Mouse (Mus musculus): ENCODE measurements at regions not wholly inside any gene's neighbourhood (a gene's known extent, or its start where the extent isn't known, plus 50 kb on each side); places are given as distances from the start of the nearest gene placed in this dataset.

GRCm38 (mm10) chr12:16140511-16141110 lies 323.9 kb upstream of the Trib2 start:
- no peak for DNase-seq (ENCODE audit: low spot score in 2 of 2)

GRCm38 (mm10) chr12:16139152-16139551 lies 322.4 kb upstream of the Trib2 start:
- no peak for DNase-seq (ENCODE audit: low spot score in 2 of 2)

- peak in 1 of 2 experiments; percentile 22 for DNase-seq (ENCODE audit: low spot score in 2 of 2)
These were observed 321.1 kb upstream of the Trib2 start for GRCm38 (mm10) chr12:16137801-16138200.

- peak in 1 of 2 experiments; percentile 42 for DNase-seq (ENCODE audit: low spot score in 2 of 2)
These were observed 319.5 kb upstream of the Trib2 start for GRCm38 (mm10) chr12:16136214-16136671.

- peak in 1 of 2 experiments; percentile 32 for DNase-seq (ENCODE audit: low spot score in 2 of 2)
These were observed 319.0 kb upstream of the Trib2 start for GRCm38 (mm10) chr12:16135602-16136213.

GRCm38 (mm10) chr12:16134446-16134845 lies 317.7 kb upstream of the Trib2 start:
- DNase-seq (ENCODE audit: low spot score in 2 of 2), result peak in 1 of 2 experiments; percentile 23

GRCm38 (mm10) chr12:16133253-16133652 lies 316.5 kb upstream of the Trib2 start:
- peak; percentile 7 to 78 for DNase-seq (ENCODE audit: low spot score in 2 of 2)

GRCm38 (mm10) chr12:16131740-16132077 lies 315.0 kb upstream of the Trib2 start:
- no peak for DNase-seq (ENCODE audit: low spot score in 2 of 2)

- DNase-seq (ENCODE audit: low spot score in 2 of 2), result no peak
These were observed 314.5 kb upstream of the Trib2 start for GRCm38 (mm10) chr12:16131028-16131739.

GRCm38 (mm10) chr12:16130605-16131004 lies 313.9 kb upstream of the Trib2 start:
- no peak for DNase-seq (ENCODE audit: low spot score in 2 of 2)

- no peak for DNase-seq (ENCODE audit: low spot score in 2 of 2)
These were observed 313.2 kb upstream of the Trib2 start for GRCm38 (mm10) chr12:16129923-16130322.

GRCm38 (mm10) chr12:16129243-16129642 lies 312.5 kb upstream of the Trib2 start:
- no peak for DNase-seq (ENCODE audit: low spot score in 2 of 2)

GRCm38 (mm10) chr12:16124906-16125305 lies 308.2 kb upstream of the Trib2 start:
- no peak for DNase-seq (ENCODE audit: low spot score in 2 of 2)

- DNase-seq (ENCODE audit: low spot score in 2 of 2), result no peak
These were observed 305.8 kb upstream of the Trib2 start for GRCm38 (mm10) chr12:16122353-16123127.

- no peak for DNase-seq (ENCODE audit: low spot score in 2 of 2)
These were observed 305.1 kb upstream of the Trib2 start for GRCm38 (mm10) chr12:16121787-16122186.

- no peak for DNase-seq (ENCODE audit: low spot score in 2 of 2)
These were observed 302.0 kb upstream of the Trib2 start for GRCm38 (mm10) chr12:16118710-16119109.

GRCm38 (mm10) chr12:16106946-16107345 lies 290.2 kb upstream of the Trib2 start:
- DNase-seq (ENCODE audit: low spot score in 2 of 2), result no peak

GRCm38 (mm10) chr12:16098840-16099239 lies 282.1 kb upstream of the Trib2 start:
- no peak for DNase-seq (ENCODE audit: low spot score in 2 of 2)

GRCm38 (mm10) chr12:16092643-16093042 lies 275.9 kb upstream of the Trib2 start:
- DNase-seq (ENCODE audit: low spot score in 2 of 2), result no peak

GRCm38 (mm10) chr12:16091336-16091735 lies 274.6 kb upstream of the Trib2 start:
- DNase-seq (ENCODE audit: low spot score in 2 of 2), result no peak

GRCm38 (mm10) chr12:16083176-16083575 lies 266.5 kb upstream of the Trib2 start:
- DNase-seq (ENCODE audit: low spot score in 2 of 2), result no peak

GRCm38 (mm10) chr12:16077215-16077614 lies 260.5 kb upstream of the Trib2 start:
- DNase-seq (ENCODE audit: low spot score in 2 of 2), result no peak
